Mouse (Mus musculus) left cerebral cortex, postnatal 10 days (tissue): ENCODE measurements around the gene Cpeb4. TPM values are rescaled to one million over a fixed set of nuclear protein-coding genes. Genes with fewer than 3 reads are reported as not detected.

Experiments used
- DNase-seq, 2 experiments: peaks; one replicate each; pipeline ENCODE4 v3.0.0; 2021 to 2022; ENCODE audit warnings: low spot score in 2 of 2, mixed read lengths in 1 of 2; ENCODE audit errors: extremely low spot score in 1 of 2
- intact Hi-C: fragments of 180-260 bp; cut with DNase I; formaldehyde crosslinking; loops from one replicate; pipeline ENCODE4 v1.15.1; 2025
- total RNA-seq, 2 experiments: library from RNA; stranded (reverse); gene quantifications; 2 replicates each; pipeline ENCODE4 v1.2.3; 2021

Gene Cpeb4
- total RNA-seq, result 100 to 1,000 TPM; 157 to 163 TPM

DNA sequence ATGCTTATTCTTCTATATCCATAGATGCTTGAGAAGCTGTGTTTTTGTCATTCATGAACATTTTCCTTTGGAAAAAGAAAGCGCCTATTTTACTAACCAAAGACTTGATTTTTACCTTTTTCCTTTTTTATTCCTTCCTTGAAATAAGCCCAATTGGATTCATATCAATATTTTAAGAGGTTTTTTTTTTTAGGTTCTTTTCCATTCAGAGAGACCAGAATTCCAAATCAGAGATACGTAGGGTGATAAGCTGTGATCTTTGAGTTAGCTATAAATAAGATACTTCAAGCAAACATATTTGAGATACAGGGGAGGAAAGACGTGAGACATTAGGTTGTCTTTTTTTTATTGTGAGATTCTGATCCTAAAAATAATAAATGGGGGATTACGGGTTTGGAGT, at the start of gene Cpeb4:
Gene Cpeb4 (plus strand): TSS at position 301 of the 400 bp plus-strand sequence.
- intact Hi-C loops, result loop anchor here (5.0 kb wide), 2 partner anchors 115 to 195 kb away; no protein-coding TSS in a partner anchor
- DNase-seq, result no peak

DNA sequence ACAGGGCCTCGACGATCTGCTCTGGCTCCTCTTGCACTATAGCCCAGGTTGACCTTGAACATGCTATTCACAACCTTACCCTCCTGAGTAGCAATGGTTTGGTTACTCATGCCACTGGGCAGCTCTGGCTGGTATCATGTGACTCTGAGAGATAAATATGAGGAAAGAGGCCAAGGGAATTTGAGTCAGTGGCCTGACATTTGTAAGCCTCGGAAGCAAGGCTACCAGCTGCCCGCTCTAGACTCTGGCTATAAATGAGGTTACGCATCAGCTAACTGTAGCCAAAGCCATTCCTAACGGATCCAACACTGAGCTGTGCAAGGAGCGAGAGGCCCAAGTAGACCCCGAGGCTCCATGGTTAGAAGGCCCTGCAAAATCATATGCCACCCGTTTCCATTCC, 49.5 kb upstream of the Cpeb4 start:
- intact Hi-C loops, result no loop called here
- no peak for DNase-seq

DNA sequence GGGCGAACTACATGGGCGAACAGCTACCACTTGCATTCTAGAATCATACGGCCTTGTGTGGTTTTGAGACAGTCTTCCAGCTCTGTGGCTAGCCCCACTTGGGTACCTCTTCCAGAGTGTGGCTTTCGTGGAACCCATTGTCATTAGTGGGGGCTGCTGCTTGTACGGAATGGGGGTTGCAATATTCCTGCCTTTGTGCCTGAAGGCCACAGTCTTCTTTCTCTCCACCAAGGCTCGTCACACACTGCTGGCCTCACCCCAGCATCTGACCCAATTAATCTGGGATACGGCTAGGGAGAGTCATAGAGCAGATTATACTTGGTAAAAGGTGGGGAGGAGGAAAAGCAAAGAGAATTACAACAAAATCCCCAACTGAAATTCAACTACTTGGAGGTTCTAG, 48.5 kb upstream of the Cpeb4 start:
- DNase-seq, result no peak
- intact Hi-C loops, result no loop called here

DNA sequence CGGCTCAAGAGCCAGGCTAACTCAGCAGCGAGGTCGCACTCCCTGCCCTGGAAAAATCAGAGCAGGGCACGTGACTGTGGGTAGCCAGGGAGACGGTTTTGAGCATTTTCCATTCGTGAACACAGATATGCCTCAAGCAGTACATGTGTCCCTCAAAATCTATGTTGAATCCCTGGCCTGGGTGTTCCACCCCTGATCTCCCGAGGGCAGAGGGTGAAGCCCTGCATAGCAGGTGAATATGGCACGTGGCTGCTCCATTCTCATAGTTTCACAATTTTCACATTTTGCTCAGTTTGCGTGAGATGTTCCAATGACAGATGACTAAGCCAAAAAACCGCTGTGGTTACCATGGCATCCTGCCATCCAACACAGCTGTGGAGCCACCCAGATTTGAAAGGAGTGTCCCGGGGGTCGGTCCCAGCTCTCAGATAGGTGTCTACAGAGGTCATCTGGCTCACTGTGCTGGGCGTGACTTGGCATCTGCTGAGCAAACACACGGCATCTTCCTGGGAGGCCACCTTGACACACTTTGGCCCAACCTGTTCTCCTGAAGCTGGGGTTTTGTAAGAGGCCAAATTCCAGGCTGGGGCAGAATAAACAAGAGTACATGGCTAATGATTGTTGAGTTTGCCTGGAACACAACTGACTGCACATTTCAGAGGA, 47.4 kb upstream of the Cpeb4 start:
- intact Hi-C loops, result no loop called here
- peak in 1 of 2 experiments; percentile 59 for DNase-seq

DNA sequence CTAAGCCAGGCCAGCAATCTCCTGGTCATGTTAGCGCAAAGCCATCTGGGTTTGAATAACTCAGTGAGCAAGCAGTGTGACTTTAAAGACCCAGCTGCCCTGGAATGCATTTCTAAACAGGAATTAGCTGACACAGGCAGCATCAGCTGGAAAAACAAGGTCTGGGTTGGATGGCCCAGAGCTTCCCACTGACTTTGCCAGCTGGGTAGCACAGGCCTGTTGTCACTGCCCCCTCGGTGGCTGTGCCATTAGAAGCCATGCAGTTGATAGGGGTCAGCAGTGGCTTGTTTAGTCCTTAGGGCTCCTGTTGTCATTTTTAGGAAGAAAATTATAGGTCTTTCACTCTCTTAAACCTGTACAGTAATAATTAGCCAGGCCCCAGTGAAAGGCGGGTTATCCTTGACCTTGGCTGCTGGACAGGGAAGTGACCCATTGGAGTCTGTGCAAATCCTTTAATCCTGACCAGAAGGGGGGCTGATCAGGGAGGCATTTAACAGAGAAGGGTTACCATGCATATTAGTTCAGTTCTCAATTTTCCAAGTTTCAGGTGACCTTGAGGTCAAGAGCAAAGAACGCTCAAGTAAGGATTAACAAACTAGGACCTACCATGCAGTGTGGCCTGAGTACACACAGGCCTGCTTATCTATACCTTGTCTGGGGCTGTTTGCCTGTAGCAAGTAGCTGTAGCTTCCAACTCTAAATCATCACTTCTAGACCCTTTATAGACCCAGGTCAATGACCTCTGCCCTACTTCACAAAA, 43.8 kb upstream of the Cpeb4 start:
- intact Hi-C loops, result no loop called here

DNA sequence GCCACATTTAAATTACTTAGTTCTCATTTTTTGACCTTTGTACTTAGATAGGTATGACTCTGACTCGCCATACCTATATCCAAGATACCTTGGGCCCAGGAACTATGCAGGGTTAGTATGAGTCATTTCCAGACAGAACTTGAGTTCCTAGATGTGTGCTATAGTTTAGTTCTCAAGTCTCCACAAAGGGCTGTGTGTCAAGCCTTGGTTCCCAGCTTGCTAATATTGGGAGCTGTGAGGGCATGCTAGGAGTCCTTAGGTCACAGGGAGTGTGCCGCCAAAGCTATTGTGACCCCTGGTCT, 43.3 kb upstream of the Cpeb4 start:
- no peak for DNase-seq
- intact Hi-C loops, result no loop called here

More for the DNA sequence above, 43.8 kb upstream of the Cpeb4 start:
- peak in 1 of 2 experiments; percentile 53 for DNase-seq

DNA sequence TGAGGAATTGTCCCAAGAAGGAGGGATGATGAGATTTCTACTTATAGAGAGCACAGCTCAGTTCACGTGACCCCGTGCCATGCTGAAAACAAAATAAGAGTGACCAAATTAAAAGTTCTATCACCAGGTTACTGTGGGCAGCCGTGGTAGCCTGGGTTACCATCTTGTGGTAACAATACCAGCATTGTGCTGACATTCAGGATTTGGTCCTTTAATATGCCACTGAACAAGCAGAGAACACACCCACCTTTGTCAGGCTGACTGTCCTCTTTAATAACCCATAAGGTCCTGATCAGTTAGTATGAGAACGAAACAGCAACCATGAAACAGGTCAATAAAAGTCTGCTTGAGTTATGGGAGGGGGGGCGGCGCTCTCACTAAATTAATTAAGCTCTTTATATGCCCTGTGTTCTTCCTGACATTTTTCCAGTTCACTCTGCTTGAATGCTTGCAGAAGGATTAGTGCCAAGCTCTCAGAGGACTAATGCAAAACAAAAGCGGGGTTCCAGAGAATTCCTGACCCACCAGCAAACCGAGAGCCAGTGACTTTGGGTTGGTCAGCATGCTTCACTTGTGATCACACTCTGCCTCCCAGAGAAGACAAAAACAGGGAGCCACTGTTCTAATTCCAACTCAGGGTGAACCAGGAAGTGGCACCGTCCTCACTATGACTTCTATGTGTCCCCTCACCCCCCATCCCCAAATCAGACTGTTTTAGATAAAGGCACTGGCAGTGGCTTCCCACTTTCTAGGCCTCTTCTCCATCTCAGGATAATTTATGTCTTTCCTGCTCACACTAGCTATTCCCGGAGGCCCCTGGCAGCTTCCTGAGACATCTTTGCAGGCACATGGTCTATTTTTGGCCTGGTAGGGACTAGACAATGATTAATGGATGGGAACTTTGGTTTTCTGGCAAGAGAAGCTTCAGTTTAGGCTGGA, 41.5 kb upstream of the Cpeb4 start:
- no peak for DNase-seq
- intact Hi-C loops, result no loop called here

DNA sequence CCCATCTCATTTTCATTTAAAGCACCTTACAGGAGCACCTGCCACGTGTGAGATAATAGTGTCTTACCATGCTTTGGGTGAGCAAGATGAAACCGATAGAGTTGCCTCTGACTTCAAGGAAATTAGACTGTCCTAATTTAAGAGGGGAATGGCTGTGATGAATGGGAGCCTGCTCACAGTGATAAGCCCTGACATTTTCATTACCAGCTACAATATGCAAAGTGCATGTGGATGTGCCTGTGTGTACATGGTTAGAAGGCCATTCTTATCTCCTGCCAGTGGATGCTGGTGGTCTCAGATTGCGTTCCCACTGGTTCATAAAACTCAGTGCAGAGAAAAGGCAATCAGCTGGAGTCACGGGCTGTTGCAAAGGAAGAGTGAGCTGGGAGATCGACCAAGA, 40.6 kb upstream of the Cpeb4 start:
- intact Hi-C loops, result no loop called here
- no peak for DNase-seq

DNA sequence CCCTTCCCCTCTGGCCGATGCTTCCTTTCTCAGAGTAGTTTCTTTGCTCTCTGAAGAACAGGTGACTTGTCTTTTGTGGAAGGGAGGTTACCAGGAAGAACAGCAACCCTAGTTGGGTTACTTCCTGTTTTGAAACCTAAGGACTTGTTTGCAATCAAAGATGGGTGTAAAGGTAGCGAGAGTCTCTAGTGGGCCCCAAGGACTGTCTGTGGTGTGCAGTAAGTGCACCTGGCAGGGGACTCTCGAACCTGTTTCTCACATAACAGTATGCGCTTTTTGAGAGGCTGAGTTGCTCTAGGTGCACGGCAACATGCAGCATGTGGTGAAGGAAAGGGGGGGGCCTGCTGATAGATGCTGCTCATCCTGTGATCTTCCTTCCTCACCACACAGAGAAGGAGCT, 40.0 kb upstream of the Cpeb4 start:
- no peak for DNase-seq
- intact Hi-C loops, result no loop called here

DNA sequence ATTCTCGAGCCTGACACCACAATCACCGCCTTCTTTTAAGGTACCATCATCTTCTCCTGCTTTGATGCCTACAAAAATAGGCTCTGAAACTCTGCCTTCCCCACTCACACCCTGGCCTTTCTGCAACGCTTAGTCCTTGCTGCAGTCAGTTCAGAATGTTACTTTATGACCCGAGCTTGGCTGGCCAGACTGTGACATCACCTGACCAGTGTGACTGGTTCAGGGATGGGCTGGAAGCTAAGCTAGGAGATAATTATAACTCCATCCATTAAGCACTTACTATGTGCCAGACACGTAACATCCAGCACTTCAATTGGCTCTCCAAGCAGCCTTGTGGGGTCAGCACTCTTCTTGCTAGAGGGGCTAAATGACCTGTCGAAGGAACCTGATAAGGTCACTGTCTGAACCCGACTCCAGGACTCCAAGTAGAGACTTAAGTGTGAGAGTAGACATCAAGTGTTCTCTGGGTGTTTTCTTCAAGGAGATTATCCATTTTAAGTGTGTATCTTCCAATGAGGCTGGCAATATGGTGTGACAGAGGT, 39.5 kb upstream of the Cpeb4 start:
- no peak for DNase-seq
- intact Hi-C loops, result no loop called here

DNA sequence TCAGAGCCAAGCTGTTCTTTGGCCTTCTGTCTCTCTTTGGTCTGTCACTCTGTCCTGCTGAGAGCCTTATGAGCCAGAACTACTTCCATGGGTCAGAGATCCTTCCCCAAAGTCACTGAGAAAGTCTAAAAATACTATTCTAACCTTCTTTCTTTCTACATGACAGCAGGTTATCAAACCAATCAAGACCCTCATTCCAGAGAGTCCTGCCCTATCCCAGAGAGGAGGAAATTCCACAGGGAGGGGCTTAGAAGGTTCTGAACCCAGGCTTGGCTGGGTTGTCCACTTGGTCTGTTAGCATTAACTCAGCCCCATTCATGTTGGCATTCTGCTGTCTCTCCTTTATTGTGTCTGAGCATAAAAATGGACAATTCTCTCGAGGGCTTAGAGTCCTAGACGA, 38.5 kb upstream of the Cpeb4 start:
- no peak for DNase-seq
- intact Hi-C loops, result no loop called here

DNA sequence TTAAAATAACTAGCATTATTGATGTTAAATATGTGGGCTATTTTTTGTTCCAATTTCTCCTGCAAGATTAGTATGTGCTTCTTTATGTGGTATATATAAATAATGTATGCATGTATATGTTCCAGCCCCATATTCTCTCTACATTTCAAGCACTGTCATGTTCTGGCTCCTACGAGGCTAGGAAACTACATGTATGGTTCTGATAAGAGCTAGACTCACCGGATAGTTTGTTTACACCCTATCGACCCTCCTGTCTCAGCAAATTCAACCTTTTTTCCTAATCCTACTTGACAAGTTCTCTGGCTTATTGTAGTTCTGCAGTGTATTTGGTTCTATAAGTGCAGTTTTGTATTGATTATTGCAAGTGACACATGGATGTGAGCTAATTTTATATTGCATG, 36.7 kb upstream of the Cpeb4 start:
- no peak for DNase-seq
- intact Hi-C loops, result no loop called here

DNA sequence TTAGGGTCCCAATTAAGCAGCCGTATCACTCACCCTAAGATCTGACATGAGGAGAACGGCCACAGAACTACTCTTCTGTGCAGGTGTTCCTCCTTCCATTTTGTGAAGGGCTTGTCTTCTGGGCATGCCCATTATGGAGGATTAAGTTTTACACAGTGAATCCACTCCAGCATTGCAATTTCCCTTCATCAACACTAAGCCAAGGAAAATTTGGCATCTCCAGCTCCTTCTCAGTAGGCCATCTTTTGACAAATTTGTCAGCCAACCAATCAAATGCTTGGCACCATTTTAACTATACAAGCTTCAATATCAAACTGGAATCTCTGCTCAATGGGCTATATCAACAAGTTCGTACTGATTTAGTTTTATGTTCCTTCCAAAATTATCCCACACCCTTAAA, 34.8 kb upstream of the Cpeb4 start:
- DNase-seq, result no peak
- intact Hi-C loops, result no loop called here

DNA sequence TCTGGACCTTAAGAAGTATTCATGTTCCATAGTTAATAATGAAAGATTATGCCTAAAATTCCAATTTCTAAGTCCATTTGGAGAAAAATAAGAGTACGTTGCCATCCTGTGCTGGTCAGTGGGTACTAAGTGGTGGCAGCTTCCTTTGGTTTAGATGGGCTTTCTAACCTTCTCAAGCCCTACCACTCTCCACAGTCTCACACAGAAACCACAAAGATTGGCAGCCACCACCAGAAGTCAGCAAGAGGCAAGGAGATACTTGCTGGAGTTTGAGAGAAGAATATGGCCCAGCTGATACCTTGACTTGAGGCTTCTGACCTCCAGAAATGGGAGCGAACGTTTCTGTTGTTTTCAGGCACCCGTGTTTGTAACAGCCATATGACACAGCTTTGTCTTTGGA, 34.3 kb upstream of the Cpeb4 start:
- no peak for DNase-seq

DNA sequence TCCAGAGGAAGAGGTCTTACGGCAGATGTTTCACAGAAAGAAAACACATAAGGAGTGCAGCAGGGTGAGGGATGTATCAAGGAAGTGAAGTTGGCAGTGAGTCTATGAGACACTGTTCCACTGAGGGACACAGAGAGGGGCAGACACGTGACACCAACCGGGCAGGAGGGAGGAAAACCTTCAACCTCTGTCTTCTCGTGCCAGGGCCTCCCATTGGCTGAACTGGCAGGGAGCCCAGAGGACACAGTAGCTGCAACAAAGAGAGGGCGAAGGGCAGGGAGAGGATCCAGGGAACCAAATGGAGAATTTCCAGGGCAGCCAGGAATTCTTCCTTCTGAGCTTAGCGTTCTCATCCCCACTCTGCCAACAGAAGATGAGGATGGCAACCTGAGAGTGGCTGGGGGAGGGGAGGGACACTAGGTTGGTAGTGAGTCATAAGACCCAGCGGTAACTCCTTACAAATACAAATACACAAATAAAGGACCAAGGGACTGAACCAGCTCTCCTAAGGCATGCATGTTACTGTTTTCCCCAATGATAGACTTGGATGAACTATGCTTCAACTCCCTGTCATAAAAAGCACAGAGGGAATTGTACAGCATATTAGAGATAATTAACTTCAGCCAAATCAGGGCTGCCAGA, 33.4 kb upstream of the Cpeb4 start:
- intact Hi-C loops, result no loop called here
- peak; percentile 67 to 89 for DNase-seq

More for the DNA sequence above, 34.3 kb upstream of the Cpeb4 start:
- intact Hi-C loops, result no loop called here

DNA sequence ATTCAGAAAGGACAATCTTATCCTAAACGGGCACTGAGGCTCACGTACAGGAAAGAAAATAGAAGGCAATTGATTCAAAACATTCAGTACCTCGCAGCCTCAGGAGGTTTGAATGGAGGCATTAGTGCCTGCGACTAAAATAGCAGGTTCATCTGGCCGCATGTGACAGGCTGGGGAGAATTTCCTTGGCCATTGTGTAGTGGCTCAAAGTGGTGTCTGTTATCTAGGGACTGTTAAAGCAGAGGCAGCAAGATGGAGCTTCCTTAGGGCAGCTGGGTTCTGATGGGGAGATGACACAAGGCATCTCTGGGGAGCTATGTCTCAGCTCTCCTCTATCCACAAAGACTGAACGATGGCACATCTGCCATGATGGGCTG, 32.9 kb upstream of the Cpeb4 start:
- intact Hi-C loops, result no loop called here
- no peak for DNase-seq

DNA sequence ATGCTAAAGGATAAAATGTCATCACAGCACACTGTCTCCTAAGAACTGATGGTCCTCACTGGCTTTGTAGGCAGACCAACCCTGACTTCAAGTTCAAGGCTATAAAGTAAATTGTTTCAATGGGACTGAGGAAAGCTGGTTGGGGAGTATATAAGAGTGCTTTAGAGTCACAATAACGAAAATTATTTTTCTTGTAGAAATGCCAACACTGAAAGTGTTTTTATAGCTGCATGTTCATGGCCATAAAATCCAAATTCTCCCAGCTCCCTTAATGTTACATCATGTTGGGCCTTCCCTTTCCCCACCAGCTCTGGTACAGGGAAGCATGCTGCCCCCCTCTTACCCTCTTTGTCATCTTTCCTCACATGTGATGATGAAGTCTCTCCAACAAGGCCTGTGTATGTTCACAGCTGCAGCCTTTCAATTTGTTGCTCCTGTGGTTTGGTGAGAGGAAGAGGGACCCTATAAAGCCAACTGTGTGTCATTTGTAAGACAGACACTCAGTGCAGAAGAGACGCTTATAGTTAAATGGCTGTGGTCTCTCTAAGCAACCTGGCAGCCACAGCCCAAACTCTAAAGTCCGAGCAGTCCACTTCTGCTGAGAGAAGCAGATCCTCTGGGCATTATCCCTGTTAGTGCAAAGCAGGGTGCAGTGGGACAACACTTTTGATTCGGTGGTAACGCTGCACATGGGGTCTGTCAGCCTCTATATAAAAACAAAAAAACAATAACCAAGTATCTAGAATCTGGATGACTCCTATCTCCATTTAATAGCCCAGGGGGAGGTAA, 29.6 kb upstream of the Cpeb4 start:
- intact Hi-C loops, result no loop called here
- DNase-seq, result no peak

DNA sequence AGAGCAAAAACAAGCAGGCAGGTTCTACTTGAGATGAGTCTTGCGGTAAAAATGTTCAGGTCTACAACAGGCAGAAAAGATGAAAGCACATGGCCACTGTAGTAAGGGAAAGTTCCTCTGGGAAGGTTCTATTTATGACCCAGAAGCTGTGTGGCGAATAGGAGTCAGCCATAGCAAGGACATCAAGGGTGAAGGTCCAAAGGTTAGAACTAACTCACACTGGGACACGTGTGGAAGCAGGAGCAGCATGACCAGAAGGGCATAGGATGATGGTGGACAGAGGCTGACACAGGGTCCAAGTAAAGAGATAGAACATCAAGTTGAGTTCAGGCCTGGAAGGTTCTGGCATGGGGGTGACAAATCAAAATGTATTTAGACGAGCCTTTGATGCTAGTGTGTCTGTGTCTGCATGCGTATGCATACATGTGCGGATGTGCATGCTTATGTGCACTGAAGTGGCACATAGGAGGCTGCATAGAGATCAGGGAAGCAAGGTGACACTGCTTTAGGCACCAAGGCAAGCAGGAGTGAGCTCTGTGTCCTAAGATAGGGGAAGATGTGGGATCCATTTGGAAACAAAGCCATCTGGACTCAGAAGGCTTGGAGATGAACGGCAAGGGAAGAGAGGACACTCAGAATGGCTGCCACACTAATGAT, 28.7 kb upstream of the Cpeb4 start:
- DNase-seq, result no peak
- intact Hi-C loops, result no loop called here
